Mouse (Mus musculus) myocyte (in vitro differentiated cells): ENCODE measurements around the gene Cav1. TPM values are rescaled to one million over a fixed set of nuclear protein-coding genes. Genes with fewer than 3 reads are reported as not detected.
A peak's percentile ranks its signal among the peaks of the same experiment; 100 is the strongest.

ENCODE experiments used
- H3K27me3 ChIP-seq: one replicate; pipeline ENCODE4 v1.6.1; 2011; ENCODE audit not compliant: control insufficient read depth, insufficient read depth, insufficient read length
- H3K36me3 ChIP-seq: one replicate; pipeline ENCODE4 v1.6.1; 2011; ENCODE audit not compliant: control insufficient read depth, insufficient read depth
- H3K4me2 ChIP-seq: one replicate; pipeline ENCODE4 v1.6.1; 2011; ENCODE audit warnings: low read depth, control low read depth
- H3K4me3 ChIP-seq: one replicate; pipeline ENCODE4 v1.5.1; 2011; ENCODE audit warnings: mild to moderate bottlenecking, control low read depth, moderate library complexity
- H3K79me2 ChIP-seq: one replicate; pipeline ENCODE4 v1.6.1; 2011; ENCODE audit not compliant: control insufficient read depth, insufficient read depth
- H3ac ChIP-seq: one replicate; pipeline ENCODE4 v1.6.1; 2011; ENCODE audit not compliant: control insufficient read depth, insufficient read length
- CEBPB ChIP-seq: IDR thresholded peaks from 2 replicates; pipeline ENCODE4 v1.6.1; 2011; ENCODE audit warnings: mild to moderate bottlenecking, moderate library complexity; ENCODE audit not compliant: poor library complexity, insufficient read depth, severe bottlenecking
- E2F4 ChIP-seq: IDR thresholded peaks from one replicate; pipeline ENCODE4 v1.6.1; 2011; ENCODE audit warnings: mild to moderate bottlenecking, control low read depth, moderate library complexity; ENCODE audit not compliant: insufficient read depth
- MAX ChIP-seq: IDR thresholded peaks from one replicate; pipeline ENCODE4 v1.6.1; 2011; ENCODE audit warnings: low read depth, mild to moderate bottlenecking, control low read depth
- MYOD1 ChIP-seq, 3 experiments: IDR thresholded peaks; one replicate each; pipeline ENCODE4 v1.6.1; 2011; ENCODE audit warnings: control low read depth in 2 of 3, low read depth in 2 of 3, mild to moderate bottlenecking in 2 of 3, moderate library complexity in 1 of 3; ENCODE audit not compliant: insufficient read length in 2 of 3, control insufficient read depth in 1 of 3
- MYOG ChIP-seq, 3 experiments: IDR thresholded peaks; one replicate each; pipeline ENCODE4 v1.6.1; 2011; ENCODE audit warnings: control low read depth in 2 of 3, low read depth in 2 of 3, mild to moderate bottlenecking in 2 of 3; ENCODE audit not compliant: insufficient read length in 2 of 3, control insufficient read depth in 1 of 3, insufficient read depth in 1 of 3
- POLR2A ChIP-seq: IDR thresholded peaks from one replicate; pipeline ENCODE4 v1.6.1; 2011; ENCODE audit warnings: low read depth, mild to moderate bottlenecking, control low read depth, moderate library complexity; ENCODE audit not compliant: insufficient read length
- POLR2AphosphoS2 ChIP-seq: IDR thresholded peaks from one replicate; pipeline ENCODE4 v1.6.1; 2011; ENCODE audit warnings: low read depth, control low read depth; ENCODE audit not compliant: insufficient read length
- REST ChIP-seq: IDR thresholded peaks from one replicate; pipeline ENCODE4 v1.6.1; 2011; ENCODE audit warnings: mild to moderate bottlenecking, control low read depth, moderate library complexity; ENCODE audit not compliant: insufficient read depth, insufficient read length
- SRF ChIP-seq: IDR thresholded peaks from one replicate; pipeline ENCODE4 v1.6.1; 2011; ENCODE audit warnings: low read depth; ENCODE audit not compliant: control insufficient read depth, insufficient read length
- TCF12 ChIP-seq: IDR thresholded peaks from one replicate; pipeline ENCODE4 v1.6.1; 2011; ENCODE audit warnings: mild to moderate bottlenecking, control low read depth; ENCODE audit not compliant: poor library complexity, insufficient read depth, severe bottlenecking
- TCF3 ChIP-seq: IDR thresholded peaks from one replicate; pipeline ENCODE4 v1.6.1; 2011; ENCODE audit warnings: low read depth, control low read depth; ENCODE audit not compliant: insufficient read length
- USF1 ChIP-seq: IDR thresholded peaks from one replicate; pipeline ENCODE4 v1.6.1; 2011; ENCODE audit warnings: low read depth, mild to moderate bottlenecking, control low read depth, moderate library complexity
- polyA plus RNA-seq: library from polyadenylated mRNA; unstranded; fragments of >200 nt; fragmentation: generic; extraction: Trizol; gene quantifications from one replicate; pipeline ENCODE4 v1.2.1, GENCODE M21; 2012; ENCODE audit warnings: missing spikeins

The Cav1 gene
- polyA plus RNA-seq, 1 experiment = 64.7 TPM

DNA sequence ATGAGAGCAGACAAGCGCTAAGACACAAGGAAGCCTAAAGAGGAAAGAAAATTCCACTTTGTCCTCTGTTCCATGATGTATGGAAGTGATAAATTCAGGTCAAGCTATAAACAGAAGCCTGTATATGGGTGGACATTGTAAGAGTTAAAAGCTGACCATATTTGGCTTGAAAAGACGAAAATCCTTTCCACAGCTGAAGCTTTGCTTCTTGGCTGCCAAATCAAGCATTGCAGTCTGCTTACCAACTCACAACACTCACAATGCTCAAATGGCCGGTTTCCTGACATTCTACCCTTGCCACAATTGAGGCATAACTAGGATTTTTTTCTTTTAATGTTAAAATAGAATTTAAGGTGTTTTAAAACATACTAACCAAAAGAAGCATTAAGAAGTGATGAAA, 39.7 kb upstream of the Cav1 start:
- TF ChIP-seq REST (no peak), E2F4 (no peak), TCF12 (no peak), MYOG (IDR thresholded peaks at IDR 0.05; ENCODE audit: control insufficient read depth in 1 of 3, insufficient read depth in 1 of 3, insufficient read length in 2 of 3, low read depth in 2 of 3) (no peak), MAX (no peak), TCF3 (no peak), POLR2AphosphoS2 (no peak), USF1 (no peak), POLR2A (no peak), MYOD1 (IDR thresholded peaks at IDR 0.05; ENCODE audit: control insufficient read depth in 1 of 3, insufficient read length in 2 of 3, low read depth in 2 of 3) (no peak)
- H3K27me3 ChIP-seq = no peaks in the 10 kb centered on the region
- no peaks in the 10 kb centered on the region for H3K36me3 ChIP-seq

GRCm38 (mm10) chr6:17278366-17278765, 27.8 kb upstream of the Cav1 start:
- Histone ChIP-seq H3K4me2 (no peak overlapping the region), H3K79me2 (no peaks in the 10 kb centered on the region), H3K4me3 (no peak overlapping the region), H3K27me3 (no peaks in the 10 kb centered on the region), H3ac (no peak overlapping the region), H3K36me3 (no peaks in the 10 kb centered on the region)
- TF ChIP-seq CEBPB (no peak), POLR2AphosphoS2 (no peak), SRF (no peak), E2F4 (no peak), MYOD1 (IDR thresholded peaks at IDR 0.05; ENCODE audit: control insufficient read depth in 1 of 3, insufficient read length in 2 of 3, low read depth in 2 of 3) (no peak), TCF12 (no peak), POLR2A (no peak), MAX (no peak), TCF3 (no peak), USF1 (no peak), MYOG (IDR thresholded peaks at IDR 0.05; ENCODE audit: control insufficient read depth in 1 of 3, insufficient read depth in 1 of 3, insufficient read length in 2 of 3, low read depth in 2 of 3) (no peak), REST (no peak)

More for the DNA sequence above, 39.7 kb upstream of the Cav1 start:
- no peak overlapping the region for H3ac ChIP-seq
- no peak overlapping the region for H3K4me3 ChIP-seq
- H3K4me2 ChIP-seq = no peak overlapping the region
- no peaks in the 10 kb centered on the region for H3K79me2 ChIP-seq

DNA sequence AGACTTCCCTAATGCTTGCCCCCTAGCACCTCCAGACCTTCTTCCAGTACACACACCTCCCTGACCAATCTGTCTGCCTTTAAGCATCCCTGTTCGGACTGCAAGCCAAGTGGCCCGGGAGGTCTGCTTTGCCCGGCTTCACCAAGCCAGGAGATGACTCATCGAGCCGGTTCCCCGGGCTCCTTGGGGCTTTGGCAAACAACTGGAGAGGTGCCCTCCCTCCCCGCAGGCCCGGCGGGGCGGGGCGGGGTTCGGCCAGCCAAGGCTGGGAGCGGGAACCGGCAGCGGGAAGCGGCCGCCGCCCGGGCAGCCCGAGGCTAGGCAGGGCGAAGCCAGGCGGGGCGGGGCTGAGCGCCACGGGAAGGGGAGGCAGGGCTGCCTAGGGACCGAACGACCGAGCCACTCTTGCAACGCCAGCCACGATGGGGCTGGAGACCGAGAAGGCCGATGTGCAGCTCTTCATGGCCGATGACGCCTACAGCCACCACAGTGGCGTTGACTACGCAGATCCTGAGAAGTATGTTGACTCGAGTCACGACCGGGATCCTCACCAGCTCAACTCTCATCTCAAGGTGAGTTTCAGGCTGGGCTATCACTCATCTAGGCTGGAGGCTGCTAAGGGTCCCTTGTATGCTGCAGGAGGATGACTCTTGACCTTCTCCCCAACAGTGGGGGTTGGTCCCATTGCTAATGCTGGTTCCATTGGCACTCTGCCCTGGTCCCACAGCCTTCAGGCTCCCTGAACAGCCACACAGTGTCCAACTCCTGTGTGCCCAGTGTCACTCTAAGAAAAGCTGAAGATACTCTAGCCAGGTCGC, 25.0 kb upstream of the Cav1 start, which contains the start of gene Cav2:
Gene Cav2 (plus strand): TSS at position 247 of the 818 bp plus-strand sequence.
- no peaks in the 10 kb centered on the region for H3K27me3 ChIP-seq

DNA sequence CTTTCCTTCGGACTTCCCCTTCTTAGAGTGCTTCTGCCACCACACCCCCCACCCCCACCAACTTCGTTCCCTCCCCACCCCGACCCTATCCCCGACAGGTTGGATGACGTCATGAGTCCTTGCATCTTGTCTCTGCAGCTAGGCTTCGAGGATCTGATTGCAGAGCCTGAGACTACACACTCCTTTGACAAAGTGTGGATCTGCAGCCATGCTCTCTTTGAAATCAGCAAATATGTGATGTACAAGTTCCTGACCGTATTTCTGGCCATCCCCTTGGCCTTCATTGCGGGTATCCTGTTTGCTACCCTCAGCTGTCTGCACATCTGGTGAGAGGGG, 24.4 kb upstream of the Cav1 start:
- peak overlapping the region; percentile 77 for H3K4me2 ChIP-seq
- no peaks in the 10 kb centered on the region for H3K27me3 ChIP-seq
- H3K4me3 ChIP-seq = peak overlapping the region; percentile 36
- no peak overlapping the region for H3ac ChIP-seq
- no peaks in the 10 kb centered on the region for H3K79me2 ChIP-seq
- H3K36me3 ChIP-seq = no peaks in the 10 kb centered on the region
- no peak for TF ChIP-seq CEBPB
- TF ChIP-seq REST = no peak
- no peak for TF ChIP-seq POLR2A

More for the DNA sequence above, 25.0 kb upstream of the Cav1 start, which contains the start of gene Cav2:
- H3K4me2 ChIP-seq = peak within 1 kb of the TSS; percentile 77
- no peaks in the 10 kb centered on the region for H3K36me3 ChIP-seq
- no peak for TF ChIP-seq MYOD1 (IDR thresholded peaks at IDR 0.05; ENCODE audit: control insufficient read depth in 1 of 3, insufficient read length in 2 of 3, low read depth in 2 of 3)
- peak; percentile 61 for TF ChIP-seq POLR2A
- TF ChIP-seq MYOG (IDR thresholded peaks at IDR 0.05; ENCODE audit: control insufficient read depth in 1 of 3, insufficient read depth in 1 of 3, insufficient read length in 2 of 3, low read depth in 2 of 3) = peak in 1 of 3 experiments; percentile 19
- peak; percentile 44 for TF ChIP-seq POLR2AphosphoS2
- H3K79me2 ChIP-seq = no peaks in the 10 kb centered on the region
- H3ac ChIP-seq = no peak within 1 kb of the TSS
- peak within 1 kb of the TSS; percentile 36 for H3K4me3 ChIP-seq

GRCm38 (mm10) chr6:17282159-17282558, 24.0 kb upstream of the Cav1 start:
- peak overlapping the region; percentile 77 for H3K4me2 ChIP-seq
- H3K79me2 ChIP-seq = no peaks in the 10 kb centered on the region
- no peaks in the 10 kb centered on the region for H3K27me3 ChIP-seq
- H3K36me3 ChIP-seq = no peaks in the 10 kb centered on the region
- H3ac ChIP-seq = no peak overlapping the region
- no peak for TF ChIP-seq MYOG (IDR thresholded peaks at IDR 0.05; ENCODE audit: control insufficient read depth in 1 of 3, insufficient read depth in 1 of 3, insufficient read length in 2 of 3, low read depth in 2 of 3)
- no peak for TF ChIP-seq MYOD1 (IDR thresholded peaks at IDR 0.05; ENCODE audit: control insufficient read depth in 1 of 3, insufficient read length in 2 of 3, low read depth in 2 of 3)
- no peak for TF ChIP-seq POLR2AphosphoS2
- TF ChIP-seq CEBPB = no peak
- H3K4me3 ChIP-seq = peak overlapping the region; percentile 36
